Mouse (Mus musculus) liver, embryonic 14.5 days (tissue): ENCODE measurements around the gene Sag. TPM values are rescaled to one million over a fixed set of nuclear protein-coding genes. Genes with fewer than 3 reads are reported as not detected.

Source experiments
- ATAC-seq: fragments of 200-750 bp; cut with Nextera tagmentation; 2 replicates; pipeline ENCODE4 v1.8.0; 2017; ENCODE audit warnings: moderate number of reproducible peaks, mild to moderate bottlenecking, moderate library complexity; ENCODE audit not compliant: insufficient read depth
- DNase-seq, 3 experiments: peaks; one replicate each; pipeline ENCODE4 v3.0.0-alpha.2; 2012 to 2013; ENCODE audit warnings: low read depth in 3 of 3, low spot score in 3 of 3
- H3K27ac ChIP-seq: fragments of 300-500 bp; sonication (generic); 2 replicates; pipeline ENCODE4 v1.5.1; 2014; ENCODE audit warnings: moderate library complexity, mild to moderate bottlenecking, control low read depth, inconsistent platforms
- H3K27me3 ChIP-seq: fragments of 300-500 bp; sonication (generic); 2 replicates; pipeline ENCODE4 v1.6.1; 2014; ENCODE audit warnings: mild to moderate bottlenecking, low read length, moderate library complexity; ENCODE audit not compliant: control insufficient read depth, insufficient read depth
- H3K36me3 ChIP-seq: fragments of 300-500 bp; sonication (generic); replicated peaks from 2 replicates; pipeline ENCODE4 v1.6.1; 2014; ENCODE audit warnings: low read depth; ENCODE audit not compliant: control insufficient read depth, insufficient read depth
- H3K4me1 ChIP-seq, 2 experiments: fragments of 200-500 bp in 1 of 2; fragments of 300-500 bp in 1 of 2; sonication (generic) in 1 of 2; replicated peaks; 2 replicates each; pipeline ENCODE4 v1.6.1; 2012 to 2014; ENCODE audit warnings: antibody characterized with exemption in 1 of 2, inconsistent platforms in 1 of 2, low read length in 1 of 2; ENCODE audit not compliant: control insufficient read depth in 2 of 2, insufficient read depth in 2 of 2
- H3K4me2 ChIP-seq: fragments of 300-500 bp; sonication (generic); 2 replicates; pipeline ENCODE4 v1.6.1; 2014; ENCODE audit warnings: low read depth, mild to moderate bottlenecking, control low read depth, moderate library complexity
- H3K4me3 ChIP-seq, 2 experiments: fragments of 200-500 bp in 1 of 2; fragments of 300-500 bp in 1 of 2; sonication (generic) in 1 of 2; 2 replicates each; pipeline ENCODE4 v1.5.1; 2012 to 2014; ENCODE audit warnings: low read depth in 2 of 2, low read length in 2 of 2, mild to moderate bottlenecking in 2 of 2, control low read depth in 1 of 2, inconsistent platforms in 1 of 2, moderate library complexity in 1 of 2; ENCODE audit not compliant: insufficient read depth in 1 of 2
- H3K9ac ChIP-seq: fragments of 300-500 bp; sonication (generic); replicated peaks from 2 replicates; pipeline ENCODE4 v1.6.1; 2014; ENCODE audit warnings: mild to moderate bottlenecking, control low read depth, moderate library complexity
- H3K9me3 ChIP-seq: fragments of 300-500 bp; sonication (generic); 2 replicates; pipeline ENCODE4 v1.6.1; 2016; ENCODE audit warnings: low read length, mixed read lengths; ENCODE audit not compliant: control insufficient read depth
- CTCF ChIP-seq: IDR thresholded peaks from 2 replicates; pipeline ENCODE4 v1.5.1; 2016; ENCODE audit warnings: antibody characterized with exemption, low read depth, control low read depth
- EP300 ChIP-seq: IDR thresholded peaks from 2 replicates; pipeline ENCODE4 v1.6.1; 2016; ENCODE audit warnings: antibody characterized with exemption, low read depth
- WGBS: fragments of 180-500 bp; shearing (Covaris S2); extraction: QIAGEN DNeasy Blood & Tissue Kit; methylation state at CpG from one replicate; pipeline ENCODE4 v1.1.7; 2014; ENCODE audit not compliant: insufficient replicate concordance; 5-methylcytosine and 5-hydroxymethylcytosine counted together
- polyA plus RNA-seq, 2 experiments: library from polyadenylated mRNA; depleted of rRNA in 1 of 2; stranded (reverse) in 1 of 2; unstranded in 1 of 2; fragments of >200 nt; fragmentation: Nextera tagmentation in 1 of 2; extraction: Ambion mirVana in 1 of 2; gene quantifications; 2 replicates each; pipeline versions ENCODE4 v1.2.1 to v1.2.3; 2012 to 2014

The Sag gene
- polyA plus RNA-seq, 2 experiments = 0.27 to 0.67 TPM

DNA sequence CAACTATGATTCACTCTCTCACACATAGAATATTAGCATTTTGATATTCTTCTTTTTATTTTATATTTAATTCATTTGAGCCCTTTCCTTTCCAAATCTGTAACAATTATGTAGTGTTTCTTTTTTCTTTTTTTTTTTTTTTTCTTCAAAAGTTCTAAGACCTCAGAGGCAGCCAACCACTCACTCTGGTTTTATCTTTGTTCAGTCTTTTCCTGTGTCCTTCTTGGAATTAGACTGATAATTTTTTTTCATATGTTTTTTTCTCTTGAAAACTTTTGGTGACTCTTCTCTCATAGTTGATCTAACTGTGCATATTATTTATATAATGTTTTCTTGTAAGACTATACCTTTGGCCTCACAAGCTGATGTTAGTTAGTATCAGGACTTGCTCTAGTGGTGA is 79.1 kb downstream of the Sag start:
- DNase-seq (no peak), ATAC-seq (no peak)
- TF ChIP-seq CTCF (no peak), EP300 (no peak)
- H3K4me2 ChIP-seq = no peak overlapping the region
- peaks cover 3% of the 10 kb centered on the region; the same call in 1 of the 2 replicates for H3K36me3 ChIP-seq
- H3K27me3 ChIP-seq = no peaks in the 10 kb centered on the region
- no peak overlapping the region for H3K27ac ChIP-seq
- no peaks in the 10 kb centered on the region for H3K9me3 ChIP-seq
- no peak overlapping the region for H3K4me3 ChIP-seq
- H3K9ac ChIP-seq = no peak overlapping the region
- peaks cover 0 to 13% of the 10 kb centered on the region in 2 experiments; a peak in 2 of 4 replicates for H3K4me1 ChIP-seq

DNA sequence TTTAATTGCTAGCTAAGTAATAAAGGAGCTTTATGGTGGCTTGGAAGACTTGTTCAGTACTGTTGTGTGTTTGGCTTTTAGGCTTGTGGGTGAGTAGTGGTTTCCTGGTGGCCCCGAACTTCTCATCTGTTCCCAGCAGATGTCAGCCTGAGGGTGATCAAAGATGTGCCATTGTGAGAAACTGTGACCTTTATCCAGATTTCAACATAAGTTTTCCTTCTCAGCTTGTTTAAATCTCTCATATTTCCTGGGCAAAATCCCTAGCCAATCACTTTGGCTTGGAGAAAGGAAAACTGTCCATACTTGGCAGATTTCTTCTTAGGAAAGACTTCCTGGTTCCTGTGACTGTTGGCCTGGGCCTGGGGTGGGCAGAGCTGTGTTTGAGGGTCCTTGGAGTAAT is 87.5 kb downstream of the Sag start:
- no peak overlapping the region for H3K9ac ChIP-seq
- H3K4me3 ChIP-seq = no peak overlapping the region
- WGBS = 27% methylated on average over 1 of the region's 1 CpGs
- no peak for ATAC-seq
- no peak for DNase-seq
- H3K9me3 ChIP-seq = no peaks in the 10 kb centered on the region
- H3K27ac ChIP-seq = no peak overlapping the region
- H3K36me3 ChIP-seq = no peaks in the 10 kb centered on the region
- no peak overlapping the region for H3K4me2 ChIP-seq
- peaks cover 0 to 5% of the 10 kb centered on the region in 2 experiments; a peak in 1 of 4 replicates for H3K4me1 ChIP-seq
- TF ChIP-seq CTCF = no peak
- H3K27me3 ChIP-seq = no peaks in the 10 kb centered on the region

DNA sequence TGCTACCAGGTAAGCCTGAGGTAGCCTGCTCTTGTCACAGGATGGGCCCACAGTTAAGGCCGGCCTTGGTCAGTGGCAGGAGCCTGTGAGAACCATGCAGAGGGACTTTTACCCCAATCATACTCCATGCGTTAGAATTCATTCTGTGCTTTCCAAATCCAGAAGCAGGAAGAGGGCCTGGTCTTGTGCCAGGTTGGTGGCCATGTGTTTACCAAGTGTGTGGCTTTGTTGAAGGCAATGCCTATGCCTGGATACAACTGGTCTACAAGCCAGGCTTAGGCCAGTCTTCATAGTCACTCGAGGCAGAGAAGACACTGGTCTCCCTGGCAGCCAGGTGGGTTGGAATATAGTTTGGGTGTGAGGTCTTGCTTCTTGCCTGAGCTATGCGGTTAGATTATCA is 88.2 kb downstream of the Sag start:
- no peak for DNase-seq
- H3K27ac ChIP-seq = no peak overlapping the region
- H3K4me2 ChIP-seq = no peak overlapping the region
- H3K4me3 ChIP-seq = no peak overlapping the region
- 64% methylated on average over 4 of the region's 4 CpGs for WGBS
- H3K4me1 ChIP-seq = peaks cover 0 to 5% of the 10 kb centered on the region in 2 experiments; a peak in 1 of 4 replicates
- ATAC-seq = no peak
- no peak overlapping the region for H3K9ac ChIP-seq
- no peaks in the 10 kb centered on the region for H3K9me3 ChIP-seq
- no peaks in the 10 kb centered on the region for H3K36me3 ChIP-seq
- no peaks in the 10 kb centered on the region for H3K27me3 ChIP-seq
- TF ChIP-seq CTCF (no peak), EP300 (no peak)

DNA sequence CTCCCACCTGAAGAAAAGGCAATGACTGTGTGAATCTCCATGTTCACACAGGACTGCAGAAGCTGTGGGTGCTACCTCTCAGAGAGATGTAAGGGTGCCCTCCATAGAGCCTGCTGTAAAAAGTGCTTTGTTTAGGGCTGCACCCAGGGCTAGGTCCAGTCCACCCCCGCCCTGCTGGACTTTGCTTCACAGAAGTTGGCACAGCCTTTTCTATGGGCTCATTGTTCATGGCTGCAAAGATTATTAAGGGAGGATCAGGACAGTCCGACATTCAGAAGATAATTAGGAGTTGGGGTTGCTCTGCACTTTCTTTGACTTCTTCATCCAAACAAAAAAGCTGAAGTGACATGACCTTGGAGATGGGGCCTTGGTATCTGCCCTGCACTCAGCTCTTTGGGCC is 89.0 kb downstream of the Sag start:
- TF ChIP-seq EP300 (no peak), CTCF (no peak)
- ATAC-seq = no peak
- no peak overlapping the region for H3K4me3 ChIP-seq

DNA sequence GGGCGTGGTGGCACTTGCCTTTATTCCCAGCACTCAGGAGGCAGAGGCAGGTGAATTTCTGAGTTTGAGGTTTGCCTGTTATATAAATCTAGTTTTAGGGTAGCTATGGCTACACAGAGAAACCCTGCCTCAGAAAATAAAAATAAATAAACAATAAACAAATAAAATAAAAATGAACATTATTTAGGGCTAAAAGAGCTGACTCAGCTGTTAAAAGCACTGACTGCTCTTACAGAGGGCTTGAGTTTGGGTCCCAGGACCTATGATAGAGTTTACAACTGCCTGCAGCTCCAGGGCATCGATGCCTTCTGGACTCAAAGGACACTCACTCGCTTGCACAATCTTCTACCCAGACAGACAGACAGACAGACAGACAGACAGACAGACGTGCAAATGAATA is 89.9 kb downstream of the Sag start:
- Histone ChIP-seq H3K27me3 (no peaks in the 10 kb centered on the region), H3K4me3 (no peak overlapping the region), H3K4me1 (peaks cover 0 to 8% of the 10 kb centered on the region in 2 experiments; a peak in 1 of 4 replicates), H3K9ac (no peak overlapping the region), H3K27ac (no peak overlapping the region), H3K9me3 (no peaks in the 10 kb centered on the region), H3K36me3 (no peaks in the 10 kb centered on the region), H3K4me2 (no peak overlapping the region)
- WGBS = 61% methylated on average over 4 of the region's 4 CpGs
- no peak for DNase-seq
- no peak for ATAC-seq
- TF ChIP-seq CTCF = no peak

More for the DNA sequence above, 89.0 kb downstream of the Sag start:
- H3K27ac ChIP-seq = no peak overlapping the region
- no peak for DNase-seq
- H3K4me2 ChIP-seq = no peak overlapping the region
- no peaks in the 10 kb centered on the region for H3K9me3 ChIP-seq
- H3K36me3 ChIP-seq = no peaks in the 10 kb centered on the region
- no peaks in the 10 kb centered on the region for H3K27me3 ChIP-seq
- no peak overlapping the region for H3K9ac ChIP-seq
- H3K4me1 ChIP-seq = peaks cover 0 to 5% of the 10 kb centered on the region in 2 experiments; a peak in 1 of 4 replicates
- WGBS = 72% methylated on average over 2 of the region's 2 CpGs

Other genes with a start within 250 kb of the Sag start
- 2.8 and 3.4 TPM in 2 replicates for gene Ngef, start 229.8 kb upstream of the Sag start, polyA plus RNA-seq (2012; rRNA removed)
- gene Ngef, start 229.8 kb upstream of the Sag start, polyA plus RNA-seq (2014; fragmentation: Nextera tagmentation; extraction: Ambion mirVana) = 2.9 and 3.8 TPM in 2 replicates
- gene Inpp5d, start 183.4 kb upstream of the Sag start, polyA plus RNA-seq (2012; rRNA removed) = 5.7 and 9.3 TPM in 2 replicates
- gene Inpp5d, start 183.4 kb upstream of the Sag start, polyA plus RNA-seq (2014; fragmentation: Nextera tagmentation; extraction: Ambion mirVana) = 11.1 and 13.0 TPM in 2 replicates
- 12.5 and 13.4 TPM in 2 replicates for gene Atg16l1, start 47.8 kb upstream of the Sag start, polyA plus RNA-seq (2012; rRNA removed)
- 10.9 and 12.8 TPM in 2 replicates for gene Atg16l1, start 47.8 kb upstream of the Sag start, polyA plus RNA-seq (2014; fragmentation: Nextera tagmentation; extraction: Ambion mirVana)
- gene Dgkd, start 49.6 kb downstream of the Sag start, polyA plus RNA-seq (2012; rRNA removed) = 6.9 and 8.0 TPM in 2 replicates
- gene Dgkd, start 49.6 kb downstream of the Sag start, polyA plus RNA-seq (2014; fragmentation: Nextera tagmentation; extraction: Ambion mirVana) = 8.1 and 10.2 TPM in 2 replicates
- 4.0 and 4.9 TPM in 2 replicates for gene Usp40, start 204.9 kb downstream of the Sag start, polyA plus RNA-seq (2012; rRNA removed)
- gene Usp40, start 204.9 kb downstream of the Sag start, polyA plus RNA-seq (2014; fragmentation: Nextera tagmentation; extraction: Ambion mirVana) = 4.5 and 5.3 TPM in 2 replicates